15 mouse cellular contexts compared by ENCODE assay signal in genomic region chr5:119978096-119978715, GRCm38 (mm10).
A peak's percentile ranks its signal among the peaks of the same experiment; 100 is the strongest.
DNase-seq lines count a peak whose midpoint lies in the region; ATAC-seq and TF ChIP-seq lines count a peak whose summit lies in the region.
"Had no signal": no experiment of that assay in that cellular context is flagged by ENCODE, and none has a peak within 500 bp of the region (broad histone marks: within the 10 kb centered on the region; RNA-seq: fewer than 3 reads in every experiment).

No protein-coding gene starts in this region.

- peak; percentile 27 for DNase-seq in kidney, postnatal 0 days (ENCODE audit: low spot score)
- DNase-seq in kidney, postnatal 25 days, result no peak
- peak; percentile 39 for DNase-seq in ZHBTc4 (ENCODE audit: low read depth, low spot score)
- DNase-seq in embryo, embryonic 9.5 days (ENCODE audit: extremely low spot score), result peak; percentile 39
- no peak for DNase-seq in right cerebral cortex, postnatal 4 days
- DNase-seq in urinary bladder, postnatal 4 days (ENCODE audit: low spot score in 2 of 2), result no peak
- DNase-seq: adrenal gland, postnatal 25 days; cerebellum, postnatal 36 days; kidney, postnatal 14 days; thymus, postnatal 14 days had no signal

- H3K4me2 ChIP-seq in kidney, postnatal 0 days (ENCODE audit: low read length), result peak overlapping the region; percentile 41
- H3K4me2 ChIP-seq in neural tube, embryonic 13.5 days, result peak overlapping the region; percentile 22; the same call in 1 of the 2 replicates
- H3K4me2 ChIP-seq: limb, embryonic 15.5 days; lung, embryonic 15.5 days had no signal

- no peaks in the 10 kb centered on the region for H3K27me3 ChIP-seq in kidney, postnatal 0 days (ENCODE audit: insufficient read depth, low read length)
- H3K27me3 ChIP-seq in neural tube, embryonic 13.5 days, result no peaks in the 10 kb centered on the region
- H3K27me3 ChIP-seq: limb, embryonic 15.5 days; lung, embryonic 15.5 days had no signal

- no peaks in the 10 kb centered on the region for H3K36me3 ChIP-seq in kidney, postnatal 0 days (ENCODE audit: insufficient read depth, low read length)
- no peaks in the 10 kb centered on the region for H3K36me3 ChIP-seq in neural tube, embryonic 13.5 days
- H3K36me3 ChIP-seq: limb, embryonic 15.5 days; lung, embryonic 15.5 days had no signal

- H3K4me3 ChIP-seq in kidney, postnatal 0 days (replicated peaks; ENCODE audit: low read depth, low read length), result no peak overlapping the region
- no peak overlapping the region for H3K4me3 ChIP-seq in neural tube, embryonic 13.5 days
- H3K4me3 ChIP-seq: limb, embryonic 15.5 days; lung, embryonic 15.5 days; megakaryocyte, embryonic 14.5 days had no signal

- no peak overlapping the region for H3K27ac ChIP-seq in kidney, postnatal 0 days
- no peak overlapping the region for H3K27ac ChIP-seq in neural tube, embryonic 13.5 days (replicated peaks)
- H3K27ac ChIP-seq: limb, embryonic 15.5 days; lung, embryonic 15.5 days had no signal

- H3K9ac ChIP-seq in kidney, postnatal 0 days (ENCODE audit: low read depth, low read length), result 0 out of 2 replicates have a peak overlapping the region, but pooled peaks have one; percentile 27
- H3K9ac ChIP-seq in neural tube, embryonic 13.5 days, result no peak overlapping the region
- H3K9ac ChIP-seq: limb, embryonic 15.5 days; lung, embryonic 15.5 days had no signal

- TF ChIP-seq CTCF in kidney, postnatal 0 days (IDR thresholded peaks at IDR 0.05; ENCODE audit: low read depth), result no peak

- no peaks in the 10 kb centered on the region for H3K9me3 ChIP-seq in kidney, postnatal 0 days (replicated peaks; ENCODE audit: low read length)
- H3K9me3 ChIP-seq in neural tube, embryonic 13.5 days, result no peaks in the 10 kb centered on the region
- H3K9me3 ChIP-seq: limb, embryonic 15.5 days; lung, embryonic 15.5 days; megakaryocyte, embryonic 14.5 days had no signal

- 9% methylated on average over 10 of the region's 10 CpGs for WGBS in kidney, postnatal 0 days
- 12% methylated on average over 10 of the region's 10 CpGs for WGBS in neural tube, embryonic 13.5 days

- H3K4me1 ChIP-seq in kidney, postnatal 0 days (replicated peaks; ENCODE audit: insufficient read depth, low read length), result no peaks in the 10 kb centered on the region
- peaks cover 21% of the 10 kb centered on the region for H3K4me1 ChIP-seq in neural tube, embryonic 13.5 days (replicated peaks)
- H3K4me1 ChIP-seq: megakaryocyte, embryonic 14.5 days had no signal

- peak; percentile 29; the same call in 1 of the 2 replicates for ATAC-seq in kidney, postnatal 0 days (replicated peaks; ENCODE audit: low FRiP score, low read depth)
- no peak for ATAC-seq in neural tube, embryonic 13.5 days (ENCODE audit: low read depth)
- ATAC-seq: forebrain, embryonic 16.5 days had no signal

Comparison
In these comparisons a context has a peak if more than half of its experiments do, and no peak if none do; other contexts are left out.
1. DNase-seq: peak in kidney, postnatal 0 days (single experiment), ZHBTc4 (single experiment) and embryo, embryonic 9.5 days (single experiment); none in kidney, postnatal 25 days (0 of 2), right cerebral cortex, postnatal 4 days (single experiment) and urinary bladder, postnatal 4 days (0 of 2).